Mouse (Mus musculus) small intestine, adult 2 months (tissue): ENCODE results near the gene Vax2.

Experiments used
- CTCF ChIP-seq: fragments of 200-500 bp; IDR thresholded peaks from 2 replicates; pipeline ENCODE4 v1.5.1; 2012; ENCODE audit warnings: low read depth, mild to moderate bottlenecking, control low read depth, inconsistent platforms, low read length, moderate library complexity, mixed read lengths; ENCODE audit not compliant: insufficient replicate concordance, insufficient read length; ENCODE audit errors: extremely low read depth
- POLR2A ChIP-seq: fragments of 200-500 bp; IDR thresholded peaks from 2 replicates; pipeline ENCODE4 v1.6.1; 2012; ENCODE audit warnings: low read depth, mild to moderate bottlenecking, control low read depth, inconsistent platforms, low read length, moderate library complexity

- TF ChIP-seq POLR2A, result no peak
- no peak for TF ChIP-seq CTCF
Observed at GRCm38 (mm10) chr6:83697932-83698331, 13.1 kb upstream of the Vax2 start.
